Mouse (Mus musculus): ENCODE results near the gene Spem1.

GRCm38 (mm10) chr11:69776488-69776887 lies 45.5 kb downstream of the Spem1 start:
- TF ChIP-seq CTCF (IDR thresholded peaks at IDR 0.05) = no peak
- no peak for TF ChIP-seq EP300 (IDR thresholded peaks at IDR 0.05)
